Mouse (Mus musculus) spleen, embryonic (tissue): ENCODE data around the gene Ripor2.
"Not testable (repeated sequence)": the region's sequence is repeated elsewhere in the genome, so short reads cannot be mapped to it uniquely, and the experiment has no call there.

Experiments
- CTCF ChIA-PET: fragments of 350-600 bp; sonication (Branson Sonifier 250); formaldehyde crosslinking; loops from one replicate; lab custom pipeline; 2022; lab: Charles Lee

Gene Ripor2

GRCm38 (mm10) chr13:24750807-24751206 is 168.8 kb downstream of the Ripor2 start:
- CTCF ChIA-PET = no interaction called here

- CTCF ChIA-PET = no interaction called here
Observed at GRCm38 (mm10) chr13:24751396-24751795, 169.4 kb downstream of the Ripor2 start.

GRCm38 (mm10) chr13:24756756-24757155 is 174.8 kb downstream of the Ripor2 start:
- CTCF ChIA-PET = interaction anchor here (0.7 to 1.2 kb wide), 2 partner anchors 237 to 304 kb away, joined by 5 read pairs; no protein-coding TSS in a partner anchor

- CTCF ChIA-PET = no interaction called here
Observed at GRCm38 (mm10) chr13:24757820-24758564, 176.0 kb downstream of the Ripor2 start.

- CTCF ChIA-PET = no interaction called here
Observed at GRCm38 (mm10) chr13:24759451-24759850, 177.5 kb downstream of the Ripor2 start.

- CTCF ChIA-PET = no interaction called here
Observed at GRCm38 (mm10) chr13:24760351-24760870, 178.4 kb downstream of the Ripor2 start.

GRCm38 (mm10) chr13:24761083-24761402 is 179.1 kb downstream of the Ripor2 start:
- CTCF ChIA-PET = no interaction called here

GRCm38 (mm10) chr13:24761403-24762227 is 179.6 kb downstream of the Ripor2 start, which contains the start of gene Gmnn:
Gene Gmnn (minus strand): TSS chr13:24761923.
- CTCF ChIA-PET = interaction anchor here (0.5 to 1.0 kb wide), 2 partner anchors 32 to 107 kb away, joined by 3 to 4 read pairs; no protein-coding TSS in a partner anchor

- CTCF ChIA-PET = interaction anchor here (0.6 to 1.0 kb wide), 2 partner anchors 33 to 159 kb away, joined by 3 to 4 read pairs; no protein-coding TSS in a partner anchor
Observed at GRCm38 (mm10) chr13:24762254-24762653, 180.3 kb downstream of the Ripor2 start.

GRCm38 (mm10) chr13:24767809-24768208 is 185.8 kb downstream of the Ripor2 start:
- CTCF ChIA-PET = not testable (repeated sequence)

- CTCF ChIA-PET = not testable (repeated sequence)
Observed at GRCm38 (mm10) chr13:24771482-24771881, 189.5 kb downstream of the Ripor2 start.

GRCm38 (mm10) chr13:24776146-24776844 is 194.3 kb downstream of the Ripor2 start:
- CTCF ChIA-PET = interaction anchor here (0.6 kb wide), 2 partner anchors 239 to 327 kb away, joined by 4 to 6 read pairs; no protein-coding TSS in a partner anchor

GRCm38 (mm10) chr13:24778026-24778425 is 196.0 kb downstream of the Ripor2 start:
- CTCF ChIA-PET = no interaction called here

GRCm38 (mm10) chr13:24778706-24779380 is 196.9 kb downstream of the Ripor2 start:
- CTCF ChIA-PET = no interaction called here

- CTCF ChIA-PET = no interaction called here
Observed at GRCm38 (mm10) chr13:24781916-24782315, 199.9 kb downstream of the Ripor2 start.
